Mouse (Mus musculus) kidney, adult 2 months (tissue): Measurements from ENCODE around the gene Cfap73.

ENCODE experiments used
- CTCF ChIP-seq: fragments of 200-500 bp; conservative IDR thresholded peaks from 2 replicates; pipeline ENCODE4 v1.5.1; 2011; ENCODE audit warnings: low read depth, mild to moderate bottlenecking, control low read depth, low read length, moderate library complexity, mixed read lengths; ENCODE audit not compliant: insufficient read depth, insufficient read length
- POLR2A ChIP-seq: fragments of 200-500 bp; IDR thresholded peaks from one replicate; pipeline ENCODE4 v1.6.1; 2011; ENCODE audit warnings: low read depth, low read length, control low read depth

GRCm38 (mm10) chr5:120651230-120651629 is 17.2 kb upstream of the Cfap73 start:
- no peak for TF ChIP-seq CTCF
- no peak for TF ChIP-seq POLR2A
